Mouse (Mus musculus): ENCODE data around the gene Igf2r.

Igf2r gene

DNA sequence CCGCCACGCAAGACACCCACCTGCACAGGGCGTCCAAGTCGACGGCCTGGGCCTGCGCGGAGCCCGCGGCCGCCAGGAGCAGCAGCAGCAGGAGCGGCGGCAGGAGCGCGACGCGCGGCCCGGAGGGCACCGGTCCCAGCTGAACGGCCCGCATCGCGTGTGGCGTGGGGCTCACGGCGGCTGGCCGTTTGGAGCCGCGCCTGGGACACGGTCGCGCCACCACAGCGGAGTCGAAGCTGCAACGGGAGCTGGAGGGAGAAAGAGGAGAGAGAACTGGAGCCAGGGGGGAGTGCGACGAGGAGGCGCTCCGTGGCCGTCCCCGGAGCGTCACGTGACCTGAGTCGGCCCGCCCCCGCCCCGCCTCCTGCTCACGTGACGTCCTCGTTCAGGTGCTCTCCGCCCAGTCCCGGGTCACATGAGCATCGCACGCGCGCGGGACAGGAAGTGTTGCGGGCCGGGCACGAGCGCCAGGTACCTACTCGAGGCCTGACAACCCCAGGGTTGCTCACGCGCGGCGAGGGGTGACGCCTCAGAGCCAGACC, at the start of gene Igf2r:
TSS of gene Igf2r (minus strand) at position 285 of the 542 bp plus-strand sequence.
- Histone ChIP-seq H3K27me3 (ENCODE audit: control insufficient read depth, insufficient read depth, low read length, poor library complexity, severe bottlenecking) (no peaks in the 10 kb centered on the region), H3K36me3 (ENCODE audit: control insufficient read depth, insufficient read depth, low read length, poor library complexity, severe bottlenecking) (no peaks in the 10 kb centered on the region)
- DNase-seq (ENCODE audit: low read depth, low spot score), result peak; percentile 92

DNA sequence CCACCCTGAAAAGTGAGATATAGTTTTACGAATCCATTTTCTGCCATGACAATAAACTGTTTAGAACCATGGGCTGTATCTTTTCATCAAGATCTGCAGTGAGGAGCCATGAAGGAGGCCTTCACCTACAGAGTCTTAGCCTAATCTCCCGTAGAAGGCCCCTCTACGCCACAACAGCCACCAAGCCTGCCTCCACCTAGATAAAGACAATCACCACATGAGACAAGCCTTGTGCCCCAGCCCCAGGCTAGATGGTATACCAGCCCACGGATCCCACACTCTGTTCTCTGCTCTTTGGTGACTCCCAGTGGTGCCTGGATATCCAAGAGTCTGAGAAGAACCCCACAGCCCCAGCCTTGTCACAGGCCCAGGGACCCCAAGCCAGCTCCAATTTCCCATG, 46.4 kb upstream of the Igf2r start:
- DNase-seq (ENCODE audit: low read depth, low spot score), result no peak
- no peaks in the 10 kb centered on the region for H3K27me3 ChIP-seq (ENCODE audit: control insufficient read depth, insufficient read depth, low read length, poor library complexity, severe bottlenecking)
- H3K36me3 ChIP-seq (ENCODE audit: control insufficient read depth, insufficient read depth, low read length, poor library complexity, severe bottlenecking), result no peaks in the 10 kb centered on the region

DNA sequence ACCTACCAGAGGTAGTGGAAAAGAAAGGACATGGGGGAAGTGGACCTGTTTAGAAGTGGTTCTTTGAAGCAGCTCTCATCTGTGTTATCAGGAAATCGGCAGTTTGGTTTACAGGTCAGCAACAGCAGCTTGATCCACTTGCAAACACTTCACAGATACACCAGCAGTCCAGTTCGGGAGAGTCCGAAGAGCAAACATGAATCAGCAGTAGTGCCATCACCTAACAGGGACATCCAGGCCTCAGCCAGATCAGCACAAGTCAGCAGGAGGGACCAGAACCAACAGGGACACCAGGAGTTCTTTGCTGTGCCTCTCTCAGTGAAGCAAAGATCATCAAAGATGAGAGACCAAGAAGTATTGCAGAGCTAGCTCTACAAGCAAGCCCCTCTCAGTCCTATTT, 45.0 kb upstream of the Igf2r start:
- Histone ChIP-seq H3K27me3 (ENCODE audit: control insufficient read depth, insufficient read depth, low read length, poor library complexity, severe bottlenecking) (no peaks in the 10 kb centered on the region), H3K36me3 (ENCODE audit: control insufficient read depth, insufficient read depth, low read length, poor library complexity, severe bottlenecking) (no peaks in the 10 kb centered on the region)
- no peak for DNase-seq (ENCODE audit: low read depth, low spot score)

DNA sequence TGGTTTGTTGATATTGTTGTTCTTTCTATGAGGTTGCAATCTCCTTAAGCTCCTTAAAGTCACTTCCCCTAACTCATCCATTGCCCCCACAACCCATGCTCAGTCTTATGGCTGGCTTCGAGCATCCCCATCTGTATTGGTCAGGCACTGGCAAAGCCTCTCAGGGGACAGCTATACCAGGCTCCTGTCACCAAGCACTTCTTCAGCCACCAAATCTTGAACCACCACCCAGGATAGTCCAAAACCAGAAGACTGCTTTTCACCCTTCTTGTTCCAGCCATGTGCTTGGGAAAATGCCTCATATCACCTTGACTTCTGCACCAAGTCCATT, 41.5 kb upstream of the Igf2r start:
- H3K36me3 ChIP-seq (ENCODE audit: control insufficient read depth, insufficient read depth, low read length, poor library complexity, severe bottlenecking), result no peaks in the 10 kb centered on the region
- no peak for DNase-seq (ENCODE audit: low read depth, low spot score)
- H3K27me3 ChIP-seq (ENCODE audit: control insufficient read depth, insufficient read depth, low read length, poor library complexity, severe bottlenecking), result no peaks in the 10 kb centered on the region

DNA sequence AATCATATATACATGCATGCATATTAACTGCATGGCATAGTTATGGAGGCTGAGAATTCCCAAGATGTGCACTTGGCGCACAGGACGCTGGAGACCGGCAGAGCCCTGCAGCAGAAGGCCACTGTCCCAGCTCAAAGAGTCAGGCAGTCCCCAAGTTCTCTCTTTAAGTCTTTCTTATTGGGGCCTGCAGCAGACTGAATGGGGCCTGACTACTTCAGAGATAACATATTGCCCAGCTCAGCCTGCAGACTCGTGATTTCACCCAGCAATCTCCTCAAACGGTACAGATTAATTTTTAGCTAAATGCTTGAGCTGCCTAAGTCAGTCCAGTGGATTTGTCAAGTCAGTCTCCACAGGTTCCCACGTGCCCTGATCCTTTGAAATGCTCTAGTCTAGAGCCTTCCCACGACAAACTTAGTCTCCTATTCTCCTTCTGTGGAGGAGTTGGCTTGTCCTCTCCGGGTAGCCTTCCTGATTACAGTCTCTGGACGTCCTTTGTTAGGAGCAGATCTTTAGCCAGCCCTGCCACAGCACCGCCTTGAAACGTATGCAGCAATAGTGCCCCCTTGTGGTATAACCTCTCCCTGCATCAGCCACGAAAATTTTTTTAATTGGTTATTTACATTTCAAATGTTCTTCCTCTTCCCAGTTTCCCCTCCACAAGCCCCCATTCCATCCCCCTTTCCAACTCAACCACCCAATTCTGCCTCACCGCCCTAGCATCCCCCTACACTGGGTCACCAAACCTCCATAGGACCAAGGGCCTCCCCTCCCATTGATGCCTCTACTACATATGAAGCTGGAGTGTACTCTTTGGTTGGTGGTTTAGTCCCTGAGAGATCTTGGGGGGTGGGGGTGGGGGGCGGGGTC, 40.9 kb upstream of the Igf2r start:
- peak; percentile 77 for DNase-seq (ENCODE audit: low read depth, low spot score)
- no peaks in the 10 kb centered on the region for H3K36me3 ChIP-seq (ENCODE audit: control insufficient read depth, insufficient read depth, low read length, poor library complexity, severe bottlenecking)

DNA sequence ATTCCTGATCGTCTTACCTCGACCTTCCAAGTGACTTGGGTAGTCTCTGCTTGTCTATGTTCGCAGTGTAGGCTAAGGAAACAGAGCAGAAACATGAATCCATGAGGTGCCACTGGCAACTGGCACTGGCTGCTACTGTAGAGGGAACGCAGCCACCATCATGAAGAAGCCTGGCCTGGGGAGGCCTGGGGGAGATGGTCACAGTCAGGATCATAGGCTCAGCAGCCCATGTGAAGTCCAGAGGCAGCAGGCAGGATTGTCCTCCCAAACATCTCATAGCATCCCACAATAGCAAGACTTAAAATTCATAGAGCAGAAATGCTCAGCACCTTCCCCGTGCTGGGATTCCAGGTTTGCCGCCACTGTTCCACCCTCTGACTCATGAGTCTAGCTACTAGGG, 39.4 kb upstream of the Igf2r start:
- DNase-seq (ENCODE audit: low read depth, low spot score), result no peak
- Histone ChIP-seq H3K36me3 (ENCODE audit: control insufficient read depth, insufficient read depth, low read length, poor library complexity, severe bottlenecking) (no peaks in the 10 kb centered on the region), H3K27me3 (ENCODE audit: control insufficient read depth, insufficient read depth, low read length, poor library complexity, severe bottlenecking) (no peaks in the 10 kb centered on the region)

More for the DNA sequence above, 40.9 kb upstream of the Igf2r start:
- no peaks in the 10 kb centered on the region for H3K27me3 ChIP-seq (ENCODE audit: control insufficient read depth, insufficient read depth, low read length, poor library complexity, severe bottlenecking)

DNA sequence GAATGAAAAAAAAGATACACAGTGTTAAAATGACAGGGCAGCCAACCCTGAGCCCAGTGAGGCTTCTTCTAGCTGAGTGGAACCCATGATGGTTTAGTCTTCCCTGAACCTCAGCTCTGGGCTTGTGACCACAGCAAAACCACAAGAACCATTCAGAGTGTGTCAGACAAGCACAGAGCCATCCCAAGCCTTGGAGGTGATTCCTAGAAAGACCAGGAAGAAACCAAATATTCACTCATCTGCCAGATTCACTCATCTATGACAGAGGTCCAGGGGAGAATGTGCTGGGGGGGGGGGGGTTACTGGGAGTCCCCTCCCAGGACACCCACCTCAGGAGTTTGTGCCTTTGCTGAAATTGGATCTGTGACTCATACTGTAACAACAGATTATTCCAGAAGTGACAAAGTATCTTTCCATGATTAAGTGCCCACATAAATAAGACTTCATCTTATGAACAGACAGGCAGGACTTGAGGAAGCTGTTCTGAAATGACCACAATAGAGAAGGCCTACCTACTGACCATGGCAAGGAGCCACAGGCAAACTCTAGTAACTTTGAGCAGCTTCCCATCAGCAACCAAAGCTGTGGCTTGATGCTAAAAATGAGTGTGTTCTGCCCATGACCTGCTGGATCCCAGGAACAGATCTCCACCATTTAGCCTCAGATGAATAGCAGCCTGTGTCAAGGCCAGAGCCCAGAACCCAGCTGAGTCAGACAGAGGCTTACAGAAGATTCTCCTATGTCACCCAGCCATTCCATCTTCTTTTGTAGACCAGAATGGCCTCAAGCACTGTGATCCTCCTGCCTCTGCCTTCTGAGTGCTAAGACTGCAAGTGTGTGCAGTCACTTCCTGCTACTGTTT, 35.4 kb upstream of the Igf2r start:
- no peak for DNase-seq (ENCODE audit: low read depth, low spot score)

DNA sequence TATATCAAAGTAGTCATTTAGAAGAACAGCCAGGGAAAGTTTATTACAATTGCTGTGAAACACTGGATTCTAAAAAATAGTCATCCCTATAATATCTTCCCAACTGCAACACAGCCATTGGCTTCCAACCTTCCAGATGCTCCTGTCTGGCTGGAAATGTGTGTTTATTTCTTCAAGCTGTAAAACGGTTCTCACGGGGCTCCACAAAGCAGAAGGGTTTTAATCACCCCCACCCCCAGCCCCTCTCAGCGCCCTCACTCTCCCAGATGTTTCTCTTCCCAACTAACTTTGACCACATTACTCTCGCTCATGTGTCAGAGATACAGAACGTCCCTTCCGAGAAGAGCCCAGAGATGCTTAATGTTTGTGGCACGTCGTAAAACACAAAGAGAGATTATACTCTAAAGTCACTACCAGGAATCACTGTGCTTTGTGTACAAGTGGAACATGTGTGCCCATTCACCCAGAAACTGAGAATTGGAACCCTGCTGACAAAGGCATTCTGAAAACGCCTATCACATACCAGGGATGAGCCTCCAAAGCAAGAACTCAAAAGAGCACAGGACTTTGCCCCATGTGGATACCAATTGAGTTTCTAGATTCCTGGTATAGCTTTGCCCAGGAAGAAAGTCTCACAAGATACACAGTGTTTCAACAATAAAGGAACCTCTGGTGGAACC, 32.5 kb upstream of the Igf2r start:
- DNase-seq (ENCODE audit: low read depth, low spot score), result no peak
- no peaks in the 10 kb centered on the region for H3K36me3 ChIP-seq (ENCODE audit: control insufficient read depth, insufficient read depth, low read length, poor library complexity, severe bottlenecking)

More for the DNA sequence above, 35.4 kb upstream of the Igf2r start:
- Histone ChIP-seq H3K27me3 (ENCODE audit: control insufficient read depth, insufficient read depth, low read length, poor library complexity, severe bottlenecking) (no peaks in the 10 kb centered on the region), H3K36me3 (ENCODE audit: control insufficient read depth, insufficient read depth, low read length, poor library complexity, severe bottlenecking) (no peaks in the 10 kb centered on the region)

DNA sequence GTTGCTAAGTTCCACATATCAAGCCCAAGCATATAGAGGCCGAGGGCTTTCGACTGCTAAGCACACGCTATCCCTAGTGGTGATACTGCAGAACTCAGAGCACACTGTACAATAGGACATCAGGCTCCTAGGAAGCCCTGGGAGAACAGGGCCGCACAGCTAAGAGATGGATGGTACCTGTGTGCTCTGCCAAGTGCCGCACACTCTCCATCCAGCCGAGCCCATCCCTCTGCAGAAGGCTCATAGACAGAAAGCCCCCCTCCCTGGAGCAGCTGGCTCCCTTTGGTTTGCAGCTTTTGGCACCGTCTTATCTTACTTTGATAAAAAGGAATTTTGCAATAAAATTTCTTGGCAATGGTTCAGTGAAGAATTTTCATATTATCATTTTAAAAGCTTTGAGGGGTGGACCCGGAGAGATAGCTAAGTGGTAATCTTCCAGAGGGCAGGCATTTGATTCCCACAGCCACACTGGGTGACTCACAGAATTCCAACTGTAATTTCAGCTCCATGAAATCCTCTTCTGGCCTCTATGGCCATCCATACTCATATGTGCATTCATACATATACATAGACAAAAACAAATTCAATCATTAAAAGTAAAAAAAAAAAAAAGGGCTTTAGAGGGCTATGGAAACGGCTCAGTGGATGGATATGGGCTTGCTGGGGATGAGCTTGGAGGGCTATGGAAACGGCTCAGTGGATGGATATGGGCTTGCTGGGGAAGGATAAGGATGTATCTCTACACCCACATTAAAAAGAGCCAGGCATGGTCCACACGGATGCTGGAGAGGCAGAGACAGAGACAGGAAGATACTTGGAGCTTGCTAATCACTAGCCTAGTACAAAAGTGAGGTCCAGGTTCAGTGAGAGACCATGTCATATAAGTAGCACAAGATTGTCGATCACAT, 30.2 kb upstream of the Igf2r start:
- DNase-seq (ENCODE audit: low read depth, low spot score), result no peak
- no peaks in the 10 kb centered on the region for H3K27me3 ChIP-seq (ENCODE audit: control insufficient read depth, insufficient read depth, low read length, poor library complexity, severe bottlenecking)

More for the DNA sequence above, 32.5 kb upstream of the Igf2r start:
- H3K27me3 ChIP-seq (ENCODE audit: control insufficient read depth, insufficient read depth, low read length, poor library complexity, severe bottlenecking), result no peaks in the 10 kb centered on the region

DNA sequence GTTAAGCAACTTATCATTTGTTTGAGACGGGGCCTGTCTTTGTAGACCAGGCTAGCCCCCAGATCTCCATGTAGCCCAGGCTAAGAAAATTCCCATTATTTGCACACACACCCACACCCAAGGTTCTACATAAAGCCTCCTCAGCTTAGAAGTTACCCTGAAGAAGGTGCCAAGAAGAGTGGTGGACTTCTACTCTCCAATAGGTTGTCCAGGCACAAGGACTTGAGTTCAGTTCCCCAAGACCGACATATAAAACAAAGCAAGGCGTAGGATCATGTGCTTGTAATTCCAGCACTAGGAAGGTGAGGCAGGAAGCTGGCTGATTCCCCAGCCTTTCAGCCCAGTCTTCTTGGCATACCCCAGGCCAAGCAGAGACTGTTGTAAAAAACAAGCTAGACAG, 29.1 kb upstream of the Igf2r start:
- DNase-seq (ENCODE audit: low read depth, low spot score), result no peak
- H3K36me3 ChIP-seq (ENCODE audit: control insufficient read depth, insufficient read depth, low read length, poor library complexity, severe bottlenecking), result no peaks in the 10 kb centered on the region

More for the DNA sequence above, 30.2 kb upstream of the Igf2r start:
- no peaks in the 10 kb centered on the region for H3K36me3 ChIP-seq (ENCODE audit: control insufficient read depth, insufficient read depth, low read length, poor library complexity, severe bottlenecking)

DNA sequence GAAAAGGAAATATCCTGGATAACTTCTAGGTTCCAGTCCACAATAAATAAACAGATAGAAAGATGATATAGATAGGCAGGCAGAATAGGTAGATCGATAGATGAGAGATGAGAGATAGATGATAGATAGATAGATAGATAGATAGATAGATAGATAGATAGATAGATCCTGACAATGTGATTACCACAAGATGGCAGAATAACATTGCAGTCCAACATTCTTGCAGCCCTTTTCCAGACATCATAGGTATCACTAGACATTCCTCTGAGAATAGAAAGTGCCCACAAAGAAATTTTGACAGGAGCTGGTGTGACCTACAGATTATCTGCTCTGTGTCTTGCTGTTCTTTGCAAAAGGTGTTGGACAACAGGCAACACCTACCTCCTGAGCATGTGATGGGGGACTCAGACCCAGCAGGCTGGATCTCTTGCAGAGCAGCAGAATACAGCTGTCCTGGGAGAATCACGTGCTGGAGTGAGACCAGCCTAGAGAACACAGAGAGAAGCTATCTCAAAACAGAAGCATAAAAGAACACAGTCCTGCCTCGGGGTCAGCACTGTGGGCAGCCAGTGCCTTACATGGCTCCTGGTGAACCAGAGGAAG, 28.1 kb upstream of the Igf2r start:
- no peaks in the 10 kb centered on the region for H3K36me3 ChIP-seq (ENCODE audit: control insufficient read depth, insufficient read depth, low read length, poor library complexity, severe bottlenecking)
- no peak for DNase-seq (ENCODE audit: low read depth, low spot score)
- H3K27me3 ChIP-seq (ENCODE audit: control insufficient read depth, insufficient read depth, low read length, poor library complexity, severe bottlenecking), result no peaks in the 10 kb centered on the region

More for the DNA sequence above, 29.1 kb upstream of the Igf2r start:
- H3K27me3 ChIP-seq (ENCODE audit: control insufficient read depth, insufficient read depth, low read length, poor library complexity, severe bottlenecking), result no peaks in the 10 kb centered on the region

DNA sequence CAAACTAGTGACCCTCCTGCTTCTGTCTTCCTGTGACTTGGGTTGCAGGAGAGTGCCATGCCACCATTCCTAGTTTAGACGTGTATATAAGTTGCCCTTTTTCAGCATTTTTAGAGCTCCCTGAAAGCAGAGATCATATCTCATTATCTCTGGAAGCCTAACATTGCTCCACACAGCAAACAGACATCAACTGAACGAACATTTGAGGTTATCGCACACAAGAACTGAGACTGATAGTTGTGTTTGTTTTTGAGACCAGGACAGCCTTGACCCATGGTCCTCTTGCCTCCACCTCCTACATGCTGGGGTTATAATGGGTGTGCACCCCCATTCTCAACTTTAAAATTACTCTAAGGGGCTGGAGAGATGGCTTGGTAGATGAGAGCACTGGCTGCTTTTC, 27.2 kb upstream of the Igf2r start:
- no peak for DNase-seq (ENCODE audit: low read depth, low spot score)
- Histone ChIP-seq H3K27me3 (ENCODE audit: control insufficient read depth, insufficient read depth, low read length, poor library complexity, severe bottlenecking) (no peaks in the 10 kb centered on the region), H3K36me3 (ENCODE audit: control insufficient read depth, insufficient read depth, low read length, poor library complexity, severe bottlenecking) (no peaks in the 10 kb centered on the region)

DNA sequence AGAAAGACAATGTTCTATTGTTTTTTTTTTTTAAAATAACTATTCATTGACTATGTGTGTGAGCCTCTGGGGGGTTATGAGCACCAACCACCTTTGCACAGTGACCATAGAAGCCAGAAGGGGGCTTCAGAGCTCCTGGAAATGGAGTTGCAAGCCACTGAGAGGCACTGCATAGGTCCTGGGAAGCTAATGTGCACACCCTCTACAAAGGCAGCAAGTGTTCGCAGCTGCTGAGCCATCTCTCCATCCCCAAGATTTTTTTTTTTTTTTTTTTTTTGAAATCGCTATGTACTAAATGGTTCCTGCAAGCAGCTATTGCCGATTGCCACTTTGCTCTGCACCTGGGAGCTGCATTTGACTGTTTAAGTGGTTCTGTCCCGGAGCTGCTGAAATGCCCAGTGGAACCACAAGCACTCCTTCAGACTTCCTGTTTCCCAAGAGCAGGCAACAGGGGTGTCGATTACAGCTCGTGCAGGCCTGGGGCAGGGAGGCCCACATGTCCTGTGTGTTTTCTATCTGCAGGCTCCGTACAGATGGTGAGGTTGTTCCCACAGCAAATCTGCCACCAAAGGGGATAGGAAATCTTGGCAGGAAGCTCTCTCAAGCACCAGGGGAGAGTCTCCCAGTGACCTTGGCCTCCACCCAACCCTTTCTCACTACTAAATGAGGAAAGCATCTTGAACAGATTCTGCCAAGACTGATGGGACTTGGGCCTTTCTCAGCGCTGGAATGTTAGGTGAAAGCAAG, 24.4 kb upstream of the Igf2r start:
- DNase-seq (ENCODE audit: low read depth, low spot score), result no peak
- H3K27me3 ChIP-seq (ENCODE audit: control insufficient read depth, insufficient read depth, low read length, poor library complexity, severe bottlenecking), result no peaks in the 10 kb centered on the region
- H3K36me3 ChIP-seq (ENCODE audit: control insufficient read depth, insufficient read depth, low read length, poor library complexity, severe bottlenecking), result no peaks in the 10 kb centered on the region

Measured in splenic B cell, adult 2 months (primary cell).